Mouse (Mus musculus): ENCODE measurements around the gene Tmod1. TPM values are rescaled to one million over a fixed set of nuclear protein-coding genes. Genes with fewer than 3 reads are reported as not detected.

Gene Tmod1
- polyA plus RNA-seq, 1 experiment from 2014 or later = 11.6 TPM

- Histone ChIP-seq H3K9me3 (no peaks in the 10 kb centered on the region), H3K9ac (no peak overlapping the region), H3K36me3 (no peaks in the 10 kb centered on the region), H3K4me2 (no peak overlapping the region), H3K27ac (no peak overlapping the region), H3K4me3 (no peak overlapping the region), H3K27me3 (peaks cover 12% of the 10 kb centered on the region), H3K4me1 (no peaks in the 10 kb centered on the region)
- 58% methylated on average over 9 of the region's 9 CpGs for WGBS
- no peak for ATAC-seq (ENCODE audit: insufficient number of reproducible peaks, low FRiP score, low TSS enrichment, low read depth)
These were observed 6.3 kb upstream of the Tmod1 start for GRCm38 (mm10) chr4:46032448-46032847.

DNA sequence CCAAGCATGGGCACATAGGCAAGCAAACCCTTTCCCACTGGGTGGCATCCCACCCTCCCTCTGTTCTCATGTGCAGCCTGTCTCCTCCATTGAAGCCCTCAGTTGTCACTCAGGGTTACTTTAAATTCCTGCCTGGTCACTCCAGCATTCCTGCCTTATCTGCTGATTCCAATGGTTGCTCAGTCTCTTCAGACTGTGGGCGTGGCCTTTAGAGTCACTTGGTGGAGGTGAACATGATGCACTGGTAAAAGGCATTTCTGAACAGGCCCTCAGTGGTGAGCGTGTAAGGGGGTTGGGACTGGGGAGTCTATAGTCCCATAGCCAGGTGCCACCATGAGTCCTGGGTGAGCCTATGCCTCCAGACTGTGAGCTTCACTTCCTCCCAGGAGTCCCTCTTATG lies 5.5 kb upstream of the Tmod1 start:
- Histone ChIP-seq H3K27me3 (peaks cover 20% of the 10 kb centered on the region), H3K27ac (no peak overlapping the region), H3K36me3 (no peaks in the 10 kb centered on the region), H3K9ac (no peak overlapping the region), H3K4me2 (no peak overlapping the region), H3K4me1 (no peaks in the 10 kb centered on the region), H3K9me3 (no peaks in the 10 kb centered on the region), H3K4me3 (no peak overlapping the region)
- no peak for ATAC-seq (ENCODE audit: insufficient number of reproducible peaks, low FRiP score, low TSS enrichment, low read depth)
- 63% methylated on average over 2 of the region's 2 CpGs for WGBS

DNA sequence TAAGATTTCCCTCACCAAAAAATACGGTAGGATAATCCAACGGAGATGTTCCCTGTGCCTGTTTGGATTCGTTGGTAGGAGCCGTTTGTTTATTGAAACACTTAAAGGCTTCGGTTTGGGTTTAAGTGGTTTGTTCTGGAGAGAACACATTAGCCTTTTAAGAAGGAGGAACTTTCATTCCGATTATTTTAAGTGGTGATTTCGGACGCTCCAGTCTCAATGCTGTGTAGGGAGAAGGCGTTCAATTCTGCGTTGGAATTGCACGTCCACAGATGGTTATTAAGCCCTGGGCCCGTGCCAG lies 194 bp upstream of the Tmod1 start:
- Histone ChIP-seq H3K4me2 (peak overlapping the region; percentile 94), H3K27me3 (peaks cover 51% of the 10 kb centered on the region), H3K27ac (no peak overlapping the region), H3K9me3 (no peaks in the 10 kb centered on the region), H3K9ac (peak overlapping the region; percentile 37; the same call in 1 of the 2 replicates), H3K36me3 (no peaks in the 10 kb centered on the region), H3K4me3 (peak overlapping the region; percentile 56), H3K4me1 (peaks cover 28% of the 10 kb centered on the region)
- 7% methylated on average over 12 of the region's 12 CpGs for WGBS
- no peak for ATAC-seq (ENCODE audit: insufficient number of reproducible peaks, low FRiP score, low TSS enrichment, low read depth)

GRCm38 (mm10) chr4:46039899-46040298 lies 1.2 kb downstream of the Tmod1 start:
- no peak overlapping the region for H3K27ac ChIP-seq
- WGBS = 19% methylated on average over 6 of the region's 6 CpGs

DNA sequence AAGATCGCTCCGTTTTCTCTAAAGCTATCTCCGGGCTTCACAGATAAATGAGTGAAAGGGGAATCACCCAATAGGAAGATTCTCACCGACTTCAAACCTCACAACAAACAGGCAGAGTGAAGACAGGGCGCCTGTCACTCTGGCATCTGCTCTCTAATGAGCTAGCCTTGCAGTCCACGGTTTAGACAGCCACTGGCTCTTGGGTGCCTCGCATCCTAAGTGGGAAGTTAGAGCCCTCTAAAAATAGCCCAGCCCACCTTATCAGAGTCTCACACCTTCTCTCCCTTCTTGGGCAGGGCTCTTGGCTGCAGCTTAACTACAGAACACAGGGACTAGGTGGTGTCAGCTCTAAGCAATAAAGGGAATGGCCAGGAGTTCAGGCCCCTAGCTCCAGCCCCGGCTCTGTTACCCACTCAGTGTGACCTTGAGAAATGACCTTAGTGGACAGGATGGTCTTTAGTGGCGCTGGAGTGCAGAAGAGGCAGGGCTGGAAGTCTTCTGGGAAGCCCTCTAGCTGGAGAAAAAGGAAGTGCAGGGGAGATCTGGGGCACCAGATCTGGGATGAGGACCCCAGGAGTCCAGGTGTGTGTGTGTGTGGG lies 2.0 kb downstream of the Tmod1 start:
- no peaks in the 10 kb centered on the region for H3K36me3 ChIP-seq

More at GRCm38 (mm10) chr4:46039899-46040298, 1.2 kb downstream of the Tmod1 start:
- H3K4me2 ChIP-seq = peak overlapping the region; percentile 94; the same call in 1 of the 2 replicates
- no peaks in the 10 kb centered on the region for H3K36me3 ChIP-seq
- H3K27me3 ChIP-seq = peaks cover 51% of the 10 kb centered on the region
- no peaks in the 10 kb centered on the region for H3K9me3 ChIP-seq
- no peak overlapping the region for H3K9ac ChIP-seq
- peaks cover 28% of the 10 kb centered on the region for H3K4me1 ChIP-seq
- peak overlapping the region; percentile 56 for H3K4me3 ChIP-seq
- no peak for ATAC-seq (ENCODE audit: insufficient number of reproducible peaks, low FRiP score, low TSS enrichment, low read depth)

DNA sequence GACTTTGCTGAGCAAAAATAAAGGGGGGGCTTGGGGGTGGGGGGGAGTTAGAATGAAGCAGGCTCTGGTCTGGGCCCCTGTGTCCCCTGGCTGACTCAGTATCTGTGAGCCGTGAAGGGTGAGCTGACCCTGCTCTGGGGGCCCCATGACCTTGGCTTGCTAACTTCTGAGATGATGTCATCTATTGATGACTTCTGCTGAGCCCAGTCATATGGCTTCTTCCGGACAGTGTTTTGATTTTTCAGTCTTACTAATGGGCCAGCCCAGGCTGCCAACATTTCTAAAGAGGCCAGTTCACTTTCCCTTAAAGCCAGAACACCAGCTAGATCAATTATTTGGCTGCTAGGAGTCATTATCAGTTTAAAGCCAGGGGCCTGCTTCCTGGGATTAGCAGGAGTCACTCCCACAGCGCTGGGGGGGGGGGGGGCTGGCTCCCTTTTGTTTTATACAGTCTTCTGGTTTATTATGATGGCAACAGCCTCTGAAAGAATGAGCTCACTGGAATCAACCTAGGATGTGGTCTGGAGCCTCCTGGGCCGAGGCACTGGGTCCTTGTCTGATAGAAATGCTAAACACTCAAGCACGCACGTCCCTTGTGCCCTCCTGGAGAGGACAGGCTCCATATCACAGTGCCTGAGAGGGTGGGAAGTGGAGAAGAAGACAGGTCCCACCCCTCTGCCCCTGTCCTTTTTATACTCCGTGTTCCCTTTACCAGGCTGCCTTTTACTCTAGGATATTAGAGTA lies 3.2 kb downstream of the Tmod1 start:
- H3K27me3 ChIP-seq = peaks cover 50% of the 10 kb centered on the region

More for the DNA sequence above, 2.0 kb downstream of the Tmod1 start:
- H3K9ac ChIP-seq = no peak overlapping the region
- H3K27me3 ChIP-seq = peaks cover 51% of the 10 kb centered on the region
- H3K4me1 ChIP-seq = peaks cover 28% of the 10 kb centered on the region
- WGBS = 20% methylated on average over 9 of the region's 9 CpGs
- 0 out of 2 replicates have a peak overlapping the region, but pooled peaks have one; percentile 1 for H3K4me3 ChIP-seq
- no peaks in the 10 kb centered on the region for H3K9me3 ChIP-seq
- no peak overlapping the region for H3K27ac ChIP-seq
- ATAC-seq (ENCODE audit: insufficient number of reproducible peaks, low FRiP score, low TSS enrichment, low read depth) = no peak
- no peak overlapping the region for H3K4me2 ChIP-seq

DNA sequence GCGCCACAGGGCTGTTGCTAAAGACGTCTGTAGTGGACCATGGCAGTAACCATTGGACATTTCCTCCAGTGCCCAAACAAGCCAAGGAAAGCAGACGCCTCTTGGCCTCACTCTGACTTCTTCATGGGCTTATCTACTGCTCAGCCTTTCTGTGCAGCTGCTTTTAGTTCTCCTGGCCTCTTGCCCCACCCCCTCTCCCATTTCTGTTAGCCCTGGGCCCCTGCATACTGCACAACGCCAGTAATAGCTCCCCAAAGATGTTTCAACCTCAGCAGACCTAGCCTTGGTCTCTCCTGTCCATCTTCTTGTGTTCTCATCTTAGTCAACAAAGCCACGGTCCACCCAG lies 3.7 kb downstream of the Tmod1 start:
- Histone ChIP-seq H3K27ac (no peak overlapping the region), H3K36me3 (no peaks in the 10 kb centered on the region), H3K9me3 (no peaks in the 10 kb centered on the region), H3K4me1 (peaks cover 28% of the 10 kb centered on the region), H3K4me2 (no peak overlapping the region), H3K9ac (no peak overlapping the region), H3K27me3 (peaks cover 45% of the 10 kb centered on the region), H3K4me3 (no peak overlapping the region)
- 49% methylated on average over 5 of the region's 5 CpGs for WGBS
- ATAC-seq (ENCODE audit: insufficient number of reproducible peaks, low FRiP score, low TSS enrichment, low read depth) = no peak

More for the DNA sequence above, 3.2 kb downstream of the Tmod1 start:
- no peak overlapping the region for H3K4me3 ChIP-seq
- peaks cover 28% of the 10 kb centered on the region for H3K4me1 ChIP-seq
- H3K4me2 ChIP-seq = no peak overlapping the region
- ATAC-seq (ENCODE audit: insufficient number of reproducible peaks, low FRiP score, low TSS enrichment, low read depth) = no peak
- no peak overlapping the region for H3K27ac ChIP-seq
- H3K36me3 ChIP-seq = no peaks in the 10 kb centered on the region
- H3K9me3 ChIP-seq = no peaks in the 10 kb centered on the region
- no peak overlapping the region for H3K9ac ChIP-seq
- 27% methylated on average over 7 of the region's 7 CpGs for WGBS

- peaks cover 36% of the 10 kb centered on the region for H3K27me3 ChIP-seq
- no peak overlapping the region for H3K4me2 ChIP-seq
- H3K9me3 ChIP-seq = no peaks in the 10 kb centered on the region
- H3K9ac ChIP-seq = no peak overlapping the region
- no peaks in the 10 kb centered on the region for H3K36me3 ChIP-seq
- no peak overlapping the region for H3K27ac ChIP-seq
- WGBS = 57% methylated on average over 8 of the region's 8 CpGs
- H3K4me3 ChIP-seq = no peak overlapping the region
- H3K4me1 ChIP-seq = peaks cover 27% of the 10 kb centered on the region
- no peak for ATAC-seq (ENCODE audit: insufficient number of reproducible peaks, low FRiP score, low TSS enrichment, low read depth)
These were observed 4.6 kb downstream of the Tmod1 start for GRCm38 (mm10) chr4:46043361-46043760.

DNA sequence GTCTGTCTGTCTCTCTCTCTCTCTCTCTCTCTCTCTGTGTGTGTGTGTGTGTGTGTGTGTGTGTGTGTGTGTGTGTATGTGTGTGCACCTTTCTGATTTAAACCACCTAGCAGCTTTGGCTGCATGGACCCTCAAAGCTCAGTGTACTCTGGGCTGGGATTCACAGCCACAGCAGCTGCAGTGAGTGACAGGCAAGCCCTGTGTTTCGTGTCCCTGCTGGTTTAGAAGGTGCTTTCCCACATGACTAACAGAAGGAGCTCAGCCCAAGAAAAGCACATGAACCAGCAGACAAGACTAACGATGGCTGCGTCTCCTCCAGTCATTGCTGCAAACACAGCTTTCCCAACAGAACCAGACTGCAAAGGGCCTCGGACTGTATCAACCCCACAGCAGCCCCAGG lies 9.2 kb downstream of the Tmod1 start:
- Histone ChIP-seq H3K9ac (no peak overlapping the region), H3K4me2 (no peak overlapping the region), H3K27me3 (peaks cover 3% of the 10 kb centered on the region; the same call in 1 of the 2 replicates), H3K36me3 (no peaks in the 10 kb centered on the region), H3K4me1 (no peaks in the 10 kb centered on the region), H3K4me3 (no peak overlapping the region), H3K9me3 (no peaks in the 10 kb centered on the region), H3K27ac (no peak overlapping the region)
- no peak for ATAC-seq (ENCODE audit: insufficient number of reproducible peaks, low FRiP score, low TSS enrichment, low read depth)
- WGBS = 61% methylated on average over 4 of the region's 4 CpGs

DNA sequence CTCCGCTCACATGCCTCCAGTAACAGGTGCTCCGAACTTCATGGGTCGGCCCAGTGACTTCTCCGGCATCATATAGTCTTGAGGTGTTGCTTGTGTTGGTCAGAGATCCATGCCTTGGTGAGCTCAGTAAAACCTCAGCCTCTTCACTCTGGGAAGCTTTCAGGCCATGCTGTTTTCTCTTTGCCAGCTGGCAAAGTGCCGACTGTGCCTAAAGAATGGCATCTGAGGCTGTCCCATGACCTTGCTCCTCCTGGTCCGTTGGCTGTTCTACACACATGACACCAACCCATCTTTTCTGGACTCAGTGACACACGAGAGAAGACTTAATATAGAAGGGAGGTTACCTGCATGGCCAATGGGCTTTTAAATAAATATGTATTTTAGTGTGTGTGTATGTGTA lies 9.7 kb downstream of the Tmod1 start:
- Histone ChIP-seq H3K36me3 (no peaks in the 10 kb centered on the region), H3K4me3 (no peak overlapping the region), H3K4me1 (no peaks in the 10 kb centered on the region), H3K27ac (no peak overlapping the region), H3K9ac (no peak overlapping the region), H3K4me2 (no peak overlapping the region), H3K9me3 (no peaks in the 10 kb centered on the region), H3K27me3 (no peaks in the 10 kb centered on the region)
- WGBS = 85% methylated on average over 7 of the region's 7 CpGs
- ATAC-seq (ENCODE audit: insufficient number of reproducible peaks, low FRiP score, low TSS enrichment, low read depth) = no peak

DNA sequence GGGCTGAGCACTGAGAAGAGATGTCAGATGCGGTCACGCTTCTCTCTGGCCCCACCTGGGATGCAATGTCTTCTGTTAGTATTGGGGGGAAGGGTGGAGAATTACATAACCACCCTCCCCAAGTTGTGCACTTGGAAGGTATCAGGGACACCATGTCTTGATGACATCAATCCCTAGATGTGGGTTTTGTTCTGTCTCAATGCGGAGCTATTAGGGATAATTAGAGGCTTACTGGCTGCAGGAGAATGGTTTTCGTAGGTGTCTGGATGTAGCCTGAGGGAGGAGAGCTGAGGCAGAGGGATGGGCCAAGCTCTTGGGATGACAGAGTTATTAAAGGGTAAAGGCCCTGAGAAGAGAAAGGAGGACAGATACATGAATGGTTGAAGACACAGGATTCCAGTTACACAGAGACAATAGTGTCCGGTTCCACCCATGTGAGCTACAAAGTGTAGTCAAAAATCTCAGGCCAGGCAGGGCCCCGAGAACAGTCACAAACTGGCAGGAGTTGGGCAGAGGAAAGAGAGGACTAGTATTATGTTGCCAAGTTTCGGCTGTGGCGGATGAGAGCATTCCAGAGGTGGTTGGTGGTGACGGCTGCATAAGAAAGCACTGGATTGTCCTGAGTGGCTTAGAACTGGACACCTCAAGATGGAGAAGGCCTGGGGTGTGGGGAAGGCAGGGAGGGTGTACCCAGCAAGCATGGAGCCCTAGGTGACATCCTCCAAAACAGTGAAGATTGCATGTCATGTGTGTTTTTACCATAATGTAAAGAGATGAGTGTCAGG lies 14.8 kb downstream of the Tmod1 start:
- H3K4me2 ChIP-seq = no peak overlapping the region
- H3K9ac ChIP-seq = no peak overlapping the region
- H3K27ac ChIP-seq = no peak overlapping the region
- H3K4me1 ChIP-seq = no peaks in the 10 kb centered on the region
- H3K27me3 ChIP-seq = 0 out of 2 replicates have a peak, but pooled peaks cover 5% of the 10 kb centered on the region
- no peak overlapping the region for H3K4me3 ChIP-seq
- WGBS = 72% methylated on average over 9 of the region's 9 CpGs
- no peaks in the 10 kb centered on the region for H3K36me3 ChIP-seq
- H3K9me3 ChIP-seq = no peaks in the 10 kb centered on the region
- ATAC-seq (ENCODE audit: insufficient number of reproducible peaks, low FRiP score, low TSS enrichment, low read depth) = no peak

- Histone ChIP-seq H3K4me3 (no peak overlapping the region), H3K4me2 (no peak overlapping the region), H3K27ac (no peak overlapping the region), H3K36me3 (no peaks in the 10 kb centered on the region), H3K4me1 (no peaks in the 10 kb centered on the region), H3K9me3 (no peaks in the 10 kb centered on the region), H3K27me3 (0 out of 2 replicates have a peak, but pooled peaks cover 5% of the 10 kb centered on the region), H3K9ac (no peak overlapping the region)
- ATAC-seq (ENCODE audit: insufficient number of reproducible peaks, low FRiP score, low TSS enrichment, low read depth) = no peak
- 89% methylated on average over 5 of the region's 5 CpGs for WGBS
These were observed 17.4 kb downstream of the Tmod1 start for GRCm38 (mm10) chr4:46056163-46056562.

Measured in limb, embryonic 15.5 days (tissue).